Mouse (Mus musculus): ENCODE results near the gene Ly6g5b.

Ly6g5b gene

GRCm38 (mm10) chr17:35106522-35106921 lies 8.7 kb downstream of the Ly6g5b start:
- DNase-seq (ENCODE audit: extremely low spot score, low spot score): no peak

- DNase-seq (ENCODE audit: extremely low spot score, low spot score): no peak
Observed at GRCm38 (mm10) chr17:35105740-35106389, 9.4 kb downstream of the Ly6g5b start.

GRCm38 (mm10) chr17:35104754-35105153 lies 10.5 kb downstream of the Ly6g5b start:
- DNase-seq (ENCODE audit: extremely low spot score, low spot score): no peak

- no peak for DNase-seq (ENCODE audit: extremely low spot score, low spot score)
Observed at GRCm38 (mm10) chr17:35104079-35104478, 11.1 kb downstream of the Ly6g5b start.

- DNase-seq (ENCODE audit: extremely low spot score, low spot score): no peak
Observed at GRCm38 (mm10) chr17:35103221-35103690, 12.0 kb downstream of the Ly6g5b start.

GRCm38 (mm10) chr17:35102299-35102698 lies 12.9 kb downstream of the Ly6g5b start:
- DNase-seq (ENCODE audit: extremely low spot score, low spot score): no peak

- DNase-seq (ENCODE audit: extremely low spot score, low spot score): no peak
Observed at GRCm38 (mm10) chr17:35101161-35101560, 14.1 kb downstream of the Ly6g5b start.

- DNase-seq (ENCODE audit: extremely low spot score, low spot score): no peak
Observed at GRCm38 (mm10) chr17:35100196-35100765, 14.9 kb downstream of the Ly6g5b start.

GRCm38 (mm10) chr17:35097164-35097655 lies 18.0 kb downstream of the Ly6g5b start:
- no peak for DNase-seq (ENCODE audit: extremely low spot score, low spot score)

GRCm38 (mm10) chr17:35096597-35096996 lies 18.6 kb downstream of the Ly6g5b start:
- DNase-seq (ENCODE audit: extremely low spot score, low spot score): no peak

GRCm38 (mm10) chr17:35094475-35095365 lies 20.5 kb downstream of the Ly6g5b start:
- DNase-seq (ENCODE audit: extremely low spot score, low spot score): no peak

GRCm38 (mm10) chr17:35092403-35093198 lies 22.6 kb downstream of the Ly6g5b start:
- no peak for DNase-seq (ENCODE audit: extremely low spot score, low spot score)

- no peak for DNase-seq (ENCODE audit: extremely low spot score, low spot score)
Observed at GRCm38 (mm10) chr17:35090166-35090932, 24.9 kb downstream of the Ly6g5b start.

- peak; percentile 95 for DNase-seq (ENCODE audit: extremely low spot score, low spot score)
Observed at GRCm38 (mm10) chr17:35088825-35089644, 26.2 kb downstream of the Ly6g5b start, which contains the start of gene Abhd16a. Gene Abhd16a, plus strand, starts transcription at chr17:35089263.

- no peak for DNase-seq (ENCODE audit: extremely low spot score, low spot score)
Observed at GRCm38 (mm10) chr17:35088151-35088550, 27.1 kb downstream of the Ly6g5b start.

- DNase-seq (ENCODE audit: extremely low spot score, low spot score): no peak
Observed at GRCm38 (mm10) chr17:35085208-35085865, 29.9 kb downstream of the Ly6g5b start, which contains the start of gene Ly6g6f. Gene Ly6g6f, minus strand, starts transcription at chr17:35085610.

- no peak for DNase-seq (ENCODE audit: extremely low spot score, low spot score)
Observed at GRCm38 (mm10) chr17:35083929-35084497, 31.2 kb downstream of the Ly6g5b start.

- no peak for DNase-seq (ENCODE audit: extremely low spot score, low spot score)
Observed at GRCm38 (mm10) chr17:35082841-35083576, 32.2 kb downstream of the Ly6g5b start.

Data from neural tube, embryonic 10.5 days (tissue).